Mouse (Mus musculus) lung, embryonic 14.5 days (tissue): Measurements from ENCODE around the gene Gper1. TPM values are rescaled to one million over a fixed set of nuclear protein-coding genes. Genes with fewer than 3 reads are reported as not detected.
"Not testable (repeated sequence)": the region's sequence is repeated elsewhere in the genome, so short reads cannot be mapped to it uniquely, and the experiment has no call there.

ENCODE experiments used
- ATAC-seq: fragments of 200-750 bp; cut with Nextera tagmentation; 2 replicates; pipeline ENCODE4 v1.8.0; 2017; ENCODE audit warnings: mild to moderate bottlenecking, moderate TSS enrichment, moderate library complexity; ENCODE audit not compliant: insufficient read depth
- DNase-seq: peaks from one replicate; pipeline ENCODE4 v3.0.0-alpha.2; 2015
- H3K27ac ChIP-seq: fragments of 300-500 bp; sonication (generic); 2 replicates; pipeline ENCODE4 v1.5.1; 2014; ENCODE audit warnings: low read depth, mild to moderate bottlenecking, moderate library complexity
- H3K27me3 ChIP-seq: fragments of 300-500 bp; sonication (generic); 2 replicates; pipeline ENCODE4 v1.6.1; 2014; ENCODE audit warnings: low read length, control low read depth; ENCODE audit not compliant: insufficient read depth
- H3K36me3 ChIP-seq: fragments of 300-500 bp; sonication (generic); 2 replicates; pipeline ENCODE4 v1.6.1; 2014; ENCODE audit warnings: control low read depth; ENCODE audit not compliant: insufficient read depth
- H3K4me1 ChIP-seq: fragments of 300-500 bp; sonication (generic); 2 replicates; pipeline ENCODE4 v1.6.1; 2014; ENCODE audit warnings: antibody characterized with exemption, control low read depth; ENCODE audit not compliant: insufficient read depth
- H3K4me2 ChIP-seq: fragments of 300-500 bp; sonication (generic); 2 replicates; pipeline ENCODE4 v1.6.1; 2014; ENCODE audit warnings: mild to moderate bottlenecking
- H3K4me3 ChIP-seq: fragments of 300-500 bp; sonication (generic); 2 replicates; pipeline ENCODE4 v1.5.1; 2014; ENCODE audit warnings: low read depth, low read length
- H3K9ac ChIP-seq: fragments of 300-500 bp; sonication (generic); 2 replicates; pipeline ENCODE4 v1.6.1; 2014
- H3K9me3 ChIP-seq: fragments of 300-500 bp; sonication (generic); 2 replicates; pipeline ENCODE4 v1.6.1; 2016; ENCODE audit warnings: low read depth, low read length, control low read depth
- CTCF ChIP-seq: IDR thresholded peaks from 2 replicates; pipeline ENCODE4 v1.5.1; 2016; ENCODE audit warnings: antibody characterized with exemption, low read depth
- WGBS: fragments of 180-500 bp; shearing (Covaris S2); extraction: QIAGEN DNeasy Blood & Tissue Kit; methylation state at CpG from one replicate; pipeline ENCODE4 v1.1.7; 2014; 5-methylcytosine and 5-hydroxymethylcytosine counted together
- polyA plus RNA-seq: library from polyadenylated mRNA; unstranded; fragments of >200 nt; fragmentation: Nextera tagmentation; extraction: Ambion mirVana; gene quantifications from 2 replicates; pipeline ENCODE4 v1.2.1, GENCODE M21; 2014

Gene Gper1
- polyA plus RNA-seq, 1 experiment from 2014 or later: 5.5 TPM

- 91% methylated on average over 5 of the region's 5 CpGs for WGBS
- TF ChIP-seq CTCF: no peak
- Histone ChIP-seq H3K4me2 (no peak overlapping the region), H3K27ac (no peak overlapping the region), H3K4me3 (no peak overlapping the region), H3K4me1 (peaks cover 36% of the 10 kb centered on the region), H3K27me3 (no peaks in the 10 kb centered on the region), H3K9ac (no peak overlapping the region), H3K36me3 (no peaks in the 10 kb centered on the region), H3K9me3 (no peaks in the 10 kb centered on the region)
- ATAC-seq: no peak
- DNase-seq: no peak
These were observed 36.9 kb upstream of the Gper1 start for GRCm38 (mm10) chr5:139386047-139386446.

GRCm38 (mm10) chr5:139387329-139388194, 35.4 kb upstream of the Gper1 start:
- ATAC-seq: no peak
- Histone ChIP-seq H3K9me3 (no peaks in the 10 kb centered on the region), H3K36me3 (peaks cover 2% of the 10 kb centered on the region; the same call in 1 of the 2 replicates), H3K4me3 (no peak overlapping the region), H3K4me1 (peaks cover 28% of the 10 kb centered on the region), H3K27ac (peak overlapping the region; percentile 86), H3K4me2 (0 out of 2 replicates have a peak overlapping the region, but pooled peaks have one; percentile 12), H3K9ac (no peak overlapping the region), H3K27me3 (no peaks in the 10 kb centered on the region)
- WGBS: 74% methylated on average over 10 of the region's 10 CpGs
- no peak for TF ChIP-seq CTCF
- peak; percentile 41 for DNase-seq

- no peak for TF ChIP-seq CTCF
- Histone ChIP-seq H3K4me2 (0 out of 2 replicates have a peak overlapping the region, but pooled peaks have one; percentile 20), H3K27me3 (no peaks in the 10 kb centered on the region), H3K27ac (peak overlapping the region; percentile 86), H3K9ac (no peak overlapping the region), H3K4me1 (peaks cover 26% of the 10 kb centered on the region), H3K4me3 (no peak overlapping the region), H3K36me3 (peaks cover 4% of the 10 kb centered on the region; the same call in 1 of the 2 replicates), H3K9me3 (no peaks in the 10 kb centered on the region)
- DNase-seq: peak; percentile 33
- WGBS: 59% methylated on average over 4 of the region's 4 CpGs
- no peak for ATAC-seq
These were observed 34.8 kb upstream of the Gper1 start for GRCm38 (mm10) chr5:139388195-139388570.

GRCm38 (mm10) chr5:139388694-139389675, 34.0 kb upstream of the Gper1 start:
- no peak overlapping the region for H3K4me3 ChIP-seq
- H3K4me2 ChIP-seq: 0 out of 2 replicates have a peak overlapping the region, but pooled peaks have one; percentile 20
- DNase-seq: no peak
- H3K27me3 ChIP-seq: no peaks in the 10 kb centered on the region
- H3K9ac ChIP-seq: peak overlapping the region; percentile 13; the same call in 1 of the 2 replicates
- H3K27ac ChIP-seq: peak overlapping the region; percentile 86
- ATAC-seq: no peak
- TF ChIP-seq CTCF: no peak
- H3K36me3 ChIP-seq: peaks cover 4% of the 10 kb centered on the region; the same call in 1 of the 2 replicates
- WGBS: 62% methylated on average over 17 of the region's 17 CpGs
- H3K4me1 ChIP-seq: peaks cover 26% of the 10 kb centered on the region
- H3K9me3 ChIP-seq: no peaks in the 10 kb centered on the region

- peak; percentile 84 for ATAC-seq
- H3K4me2 ChIP-seq: peak overlapping the region; percentile 20; the same call in 1 of the 2 replicates
- no peaks in the 10 kb centered on the region for H3K9me3 ChIP-seq
- peak overlapping the region; percentile 4; the same call in 1 of the 2 replicates for H3K4me3 ChIP-seq
- peak overlapping the region; percentile 34; the same call in 1 of the 2 replicates for H3K9ac ChIP-seq
- H3K4me1 ChIP-seq: peaks cover 26% of the 10 kb centered on the region
- DNase-seq: peak; percentile 74
- peak overlapping the region; percentile 86 for H3K27ac ChIP-seq
- peaks cover 4% of the 10 kb centered on the region; the same call in 1 of the 2 replicates for H3K36me3 ChIP-seq
- no peak for TF ChIP-seq CTCF
- no peaks in the 10 kb centered on the region for H3K27me3 ChIP-seq
- 5% methylated on average over 6 of the region's 6 CpGs for WGBS
These were observed 33.3 kb upstream of the Gper1 start for GRCm38 (mm10) chr5:139389676-139390061.

- peak overlapping the region; percentile 86 for H3K27ac ChIP-seq
- H3K36me3 ChIP-seq, H3K27me3 ChIP-seq, DNase-seq, H3K4me2 ChIP-seq, H3K9me3 ChIP-seq, ATAC-seq: not testable (repeated sequence)
- H3K4me3 ChIP-seq: peak overlapping the region; percentile 12; the same call in 1 of the 2 replicates
- peaks cover 23% of the 10 kb centered on the region for H3K4me1 ChIP-seq
- H3K9ac ChIP-seq: peak overlapping the region; percentile 34; the same call in 1 of the 2 replicates
- 72% methylated on average over 5 of the region's 5 CpGs for WGBS
These were observed 32.4 kb upstream of the Gper1 start for GRCm38 (mm10) chr5:139390324-139391119.
